Mouse (Mus musculus): ENCODE results near the gene Cmip. TPM values are rescaled to one million over a fixed set of nuclear protein-coding genes. Genes with fewer than 3 reads are reported as not detected.

Gene Cmip
- polyA plus RNA-seq, 1 experiment = 112 TPM

GRCm38 (mm10) chr8:117281676-117282075 lies 24.8 kb downstream of the Cmip start:
- no peak overlapping the region for H3K4me3 ChIP-seq (ENCODE audit: insufficient read depth, low read depth, low read length)
- H3K4me1 ChIP-seq (ENCODE audit: control insufficient read depth, insufficient read depth, low read length) = peaks cover 21% of the 10 kb centered on the region
- TF ChIP-seq CTCF (conservative IDR thresholded peaks at IDR 0.05; ENCODE audit: insufficient read depth, insufficient read length, low read depth, low read length) = no peak
- no peaks in the 10 kb centered on the region for H3K36me3 ChIP-seq (ENCODE audit: control insufficient read depth, insufficient read depth, low read length)
- H3K27me3 ChIP-seq (replicated peaks; ENCODE audit: control insufficient read depth, insufficient read depth, low read length) = no peaks in the 10 kb centered on the region
- WGBS = 74% methylated on average over 10 of the region's 10 CpGs
- no peak for DNase-seq
- 0 out of 2 replicates have a peak overlapping the region, but pooled peaks have one; percentile 41 for H3K27ac ChIP-seq (ENCODE audit: insufficient read depth, low read depth, low read length)

DNA sequence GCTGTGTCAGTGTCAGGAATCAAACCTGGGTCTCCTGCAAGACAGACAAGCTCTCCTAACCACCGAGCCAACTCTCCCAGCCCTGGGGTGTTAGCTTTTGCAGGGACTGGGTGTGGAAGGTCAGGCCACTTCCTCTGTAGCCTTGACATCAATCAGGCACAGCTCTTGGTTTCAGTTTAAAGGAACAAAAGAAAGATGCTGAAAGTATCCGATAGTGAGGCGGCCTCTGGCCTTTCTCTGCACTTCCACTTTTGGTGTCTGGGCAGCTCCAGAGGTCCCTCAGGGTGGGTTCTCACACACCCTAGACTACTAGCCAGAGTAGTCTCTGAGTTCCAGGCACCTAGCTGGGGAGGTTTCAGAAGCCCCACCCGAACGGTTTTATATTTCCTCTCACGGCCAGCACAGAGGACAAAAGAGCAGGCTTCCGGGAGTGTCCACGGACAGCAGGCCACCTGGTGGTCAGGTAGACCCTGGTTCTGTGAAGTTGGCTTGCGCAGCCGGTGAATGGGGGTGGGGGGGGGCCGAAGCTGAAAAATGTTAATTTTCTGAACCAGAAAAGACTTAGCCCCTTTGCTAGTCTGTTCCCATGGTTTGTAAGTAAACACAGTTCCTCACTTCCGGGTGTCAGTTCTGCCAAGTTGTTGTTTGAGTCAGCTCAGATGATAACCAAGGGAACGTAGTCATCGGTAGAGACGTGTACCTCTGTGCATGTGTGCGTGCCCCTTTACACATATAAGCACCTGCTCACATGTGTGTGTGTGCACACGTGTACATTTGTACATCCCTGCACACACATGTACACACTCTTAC lies 25.5 kb downstream of the Cmip start:
- WGBS = 29% methylated on average over 17 of the region's 17 CpGs

DNA sequence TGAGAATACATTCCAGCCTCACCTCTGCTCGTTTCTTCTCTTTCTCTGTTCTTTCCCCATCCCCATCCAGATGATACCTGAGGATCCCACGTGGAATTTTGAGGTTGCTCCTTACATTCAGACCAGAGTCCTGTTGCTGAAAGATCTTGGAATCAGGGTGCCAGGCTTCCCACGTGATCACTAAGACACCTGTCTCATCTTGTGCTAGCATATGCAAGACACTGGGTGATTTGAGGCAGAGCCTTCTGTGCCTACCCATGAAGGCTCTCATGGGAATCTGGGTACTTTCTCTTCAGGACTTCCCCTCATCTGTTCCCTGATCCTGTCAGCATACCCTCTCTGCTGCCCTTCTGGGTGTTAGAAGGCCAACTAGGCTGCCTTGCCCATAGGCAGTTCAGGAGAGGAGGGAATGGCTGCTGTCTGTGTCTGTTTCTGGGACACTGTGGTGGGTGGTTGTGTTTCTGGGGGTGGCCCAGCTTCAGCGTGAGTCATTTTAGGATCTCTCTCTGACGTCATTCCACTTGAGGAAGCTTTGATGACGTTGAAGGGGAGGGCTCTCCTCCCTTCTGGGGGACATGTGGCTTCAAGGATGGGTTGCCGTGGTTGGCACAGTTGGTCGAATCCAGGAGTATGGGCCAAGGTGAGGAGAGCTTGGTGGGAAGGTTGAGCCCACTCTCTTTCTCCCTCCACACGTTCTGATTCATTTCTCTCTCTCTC lies 28.1 kb downstream of the Cmip start:
- DNase-seq = no peak
- Histone ChIP-seq H3K4me1 (ENCODE audit: control insufficient read depth, insufficient read depth, low read length) (peaks cover 27% of the 10 kb centered on the region), H3K36me3 (ENCODE audit: control insufficient read depth, insufficient read depth, low read length) (no peaks in the 10 kb centered on the region), H3K4me3 (ENCODE audit: insufficient read depth, low read depth, low read length) (no peak overlapping the region), H3K27ac (ENCODE audit: insufficient read depth, low read depth, low read length) (no peak overlapping the region), H3K27me3 (replicated peaks; ENCODE audit: control insufficient read depth, insufficient read depth, low read length) (no peaks in the 10 kb centered on the region)
- TF ChIP-seq POLR2A (IDR thresholded peaks at IDR 0.05; ENCODE audit: low read depth, low read length) (no peak), CTCF (conservative IDR thresholded peaks at IDR 0.05; ENCODE audit: insufficient read depth, insufficient read length, low read depth, low read length) (no peak)
- 56% methylated on average over 9 of the region's 9 CpGs for WGBS

More for the DNA sequence above, 25.5 kb downstream of the Cmip start:
- no peaks in the 10 kb centered on the region for H3K36me3 ChIP-seq (ENCODE audit: control insufficient read depth, insufficient read depth, low read length)
- DNase-seq = peak; percentile 73
- H3K27ac ChIP-seq (ENCODE audit: insufficient read depth, low read depth, low read length) = peak overlapping the region; percentile 39
- no peaks in the 10 kb centered on the region for H3K27me3 ChIP-seq (replicated peaks; ENCODE audit: control insufficient read depth, insufficient read depth, low read length)
- TF ChIP-seq CTCF (conservative IDR thresholded peaks at IDR 0.05; ENCODE audit: insufficient read depth, insufficient read length, low read depth, low read length) (0 out of 2 replicates have a peak, but pooled peaks have one; percentile 19), POLR2A (IDR thresholded peaks at IDR 0.05; ENCODE audit: low read depth, low read length) (no peak)
- H3K4me1 ChIP-seq (ENCODE audit: control insufficient read depth, insufficient read depth, low read length) = peaks cover 21% of the 10 kb centered on the region
- H3K4me3 ChIP-seq (ENCODE audit: insufficient read depth, low read depth, low read length) = no peak overlapping the region

GRCm38 (mm10) chr8:117287966-117288365 lies 31.1 kb downstream of the Cmip start:
- H3K27ac ChIP-seq (ENCODE audit: insufficient read depth, low read depth, low read length) = no peak overlapping the region
- peak; percentile 55 for DNase-seq
- H3K4me1 ChIP-seq (ENCODE audit: control insufficient read depth, insufficient read depth, low read length) = peaks cover 18% of the 10 kb centered on the region
- no peaks in the 10 kb centered on the region for H3K36me3 ChIP-seq (ENCODE audit: control insufficient read depth, insufficient read depth, low read length)
- H3K27me3 ChIP-seq (replicated peaks; ENCODE audit: control insufficient read depth, insufficient read depth, low read length) = no peaks in the 10 kb centered on the region
- TF ChIP-seq CTCF (conservative IDR thresholded peaks at IDR 0.05; ENCODE audit: insufficient read depth, insufficient read length, low read depth, low read length) (no peak), POLR2A (IDR thresholded peaks at IDR 0.05; ENCODE audit: low read depth, low read length) (no peak)
- WGBS = 46% methylated on average over 8 of the region's 8 CpGs
- H3K4me3 ChIP-seq (ENCODE audit: insufficient read depth, low read depth, low read length) = no peak overlapping the region

GRCm38 (mm10) chr8:117289016-117289415 lies 32.2 kb downstream of the Cmip start:
- H3K4me3 ChIP-seq (ENCODE audit: insufficient read depth, low read depth, low read length) = no peak overlapping the region
- H3K27ac ChIP-seq (ENCODE audit: insufficient read depth, low read depth, low read length) = no peak overlapping the region
- peaks cover 27% of the 10 kb centered on the region for H3K4me1 ChIP-seq (ENCODE audit: control insufficient read depth, insufficient read depth, low read length)
- TF ChIP-seq POLR2A (IDR thresholded peaks at IDR 0.05; ENCODE audit: low read depth, low read length) (no peak), CTCF (conservative IDR thresholded peaks at IDR 0.05; ENCODE audit: insufficient read depth, insufficient read length, low read depth, low read length) (no peak)
- no peaks in the 10 kb centered on the region for H3K27me3 ChIP-seq (replicated peaks; ENCODE audit: control insufficient read depth, insufficient read depth, low read length)
- WGBS = 55% methylated on average over 9 of the region's 9 CpGs
- H3K36me3 ChIP-seq (ENCODE audit: control insufficient read depth, insufficient read depth, low read length) = no peaks in the 10 kb centered on the region
- no peak for DNase-seq

DNA sequence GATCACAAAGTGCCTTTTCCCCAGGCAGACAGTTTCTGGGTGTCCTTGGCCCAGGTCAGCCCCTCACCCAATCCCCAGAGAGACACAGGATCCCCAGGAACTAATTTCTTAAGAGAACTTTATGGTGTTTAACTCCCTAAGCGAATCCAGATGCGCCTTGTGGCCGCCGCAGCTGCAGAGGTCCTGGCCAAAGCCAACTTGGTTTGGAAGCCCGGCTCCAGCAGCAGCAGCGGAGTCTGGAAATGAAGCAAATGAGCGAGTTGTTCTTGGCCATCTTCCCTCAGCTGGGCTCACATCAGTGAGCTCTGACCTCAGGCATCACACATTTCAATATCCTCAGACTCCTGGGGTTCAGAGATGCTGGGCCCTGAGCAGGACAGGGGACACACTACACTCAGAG lies 33.6 kb downstream of the Cmip start:
- no peak for TF ChIP-seq POLR2A (IDR thresholded peaks at IDR 0.05; ENCODE audit: low read depth, low read length)
- no peak for TF ChIP-seq CTCF (conservative IDR thresholded peaks at IDR 0.05; ENCODE audit: insufficient read depth, insufficient read length, low read depth, low read length)
- no peak overlapping the region for H3K27ac ChIP-seq (ENCODE audit: insufficient read depth, low read depth, low read length)
- WGBS = 37% methylated on average over 7 of the region's 7 CpGs
- H3K4me3 ChIP-seq (ENCODE audit: insufficient read depth, low read depth, low read length) = no peak overlapping the region
- H3K4me1 ChIP-seq (ENCODE audit: control insufficient read depth, insufficient read depth, low read length) = peaks cover 40% of the 10 kb centered on the region
- H3K36me3 ChIP-seq (ENCODE audit: control insufficient read depth, insufficient read depth, low read length) = no peaks in the 10 kb centered on the region
- peak; percentile 60 for DNase-seq
- H3K27me3 ChIP-seq (replicated peaks; ENCODE audit: control insufficient read depth, insufficient read depth, low read length) = no peaks in the 10 kb centered on the region

- TF ChIP-seq POLR2A (IDR thresholded peaks at IDR 0.05; ENCODE audit: low read depth, low read length) = no peak
- TF ChIP-seq CTCF (conservative IDR thresholded peaks at IDR 0.05; ENCODE audit: insufficient read depth, insufficient read length, low read depth, low read length) = no peak
- WGBS = 45% methylated on average over 8 of the region's 8 CpGs
- Histone ChIP-seq H3K4me3 (ENCODE audit: insufficient read depth, low read depth, low read length) (no peak overlapping the region), H3K36me3 (ENCODE audit: control insufficient read depth, insufficient read depth, low read length) (no peaks in the 10 kb centered on the region), H3K27me3 (replicated peaks; ENCODE audit: control insufficient read depth, insufficient read depth, low read length) (no peaks in the 10 kb centered on the region), H3K27ac (ENCODE audit: insufficient read depth, low read depth, low read length) (no peak overlapping the region), H3K4me1 (ENCODE audit: control insufficient read depth, insufficient read depth, low read length) (peaks cover 44% of the 10 kb centered on the region)
- DNase-seq = no peak
Observed at GRCm38 (mm10) chr8:117292262-117292661, 35.4 kb downstream of the Cmip start.
